Mouse (Mus musculus) G1E (cell line): ENCODE results near the gene Ubxn10. TPM values are rescaled to one million over a fixed set of nuclear protein-coding genes. Genes with fewer than 3 reads are reported as not detected.

Source experiments
- ATAC-seq: 2 replicates; pipeline ENCODE4 v1.8.0; 2016; ENCODE audit warnings: mild to moderate bottlenecking; ENCODE audit not compliant: insufficient number of reproducible peaks, poor library complexity, low FRiP score, severe bottlenecking; ENCODE audit errors: extremely low read depth
- DNase-seq: peaks from one replicate; pipeline ENCODE4 v3.0.0; 2012; ENCODE audit warnings: low spot score
- H3K27me3 ChIP-seq: 2 replicates; pipeline ENCODE4 v1.6.1; 2012; ENCODE audit warnings: mild to moderate bottlenecking, low read length, inconsistent platforms; ENCODE audit not compliant: insufficient read depth
- H3K36me3 ChIP-seq: replicated peaks from 2 replicates; pipeline ENCODE3; 2012; ENCODE audit warnings: mild to moderate bottlenecking, inconsistent platforms
- H3K4me1 ChIP-seq: 2 replicates; pipeline ENCODE4 v1.6.1; 2012; ENCODE audit warnings: low read depth, low read length, inconsistent platforms, mixed read lengths; ENCODE audit not compliant: insufficient read depth
- H3K4me3 ChIP-seq: 2 replicates; pipeline ENCODE4 v1.5.1; 2012; ENCODE audit warnings: low read depth, mild to moderate bottlenecking, inconsistent platforms, low read length, moderate library complexity, mixed read lengths
- H3K9me3 ChIP-seq: replicated peaks from 2 replicates; pipeline ENCODE4 v1.6.1; 2012; ENCODE audit warnings: inconsistent platforms
- CTCF ChIP-seq: IDR thresholded peaks from 2 replicates; pipeline ENCODE4 v1.5.1; 2012; ENCODE audit warnings: low read depth, low read length, inconsistent platforms, mixed read lengths
- GATA1 ChIP-seq: IDR thresholded peaks from 2 replicates; pipeline ENCODE4 v1.6.1; 2012; ENCODE audit warnings: borderline replicate concordance, low read length, inconsistent platforms, mixed read lengths
- GATA2 ChIP-seq: IDR thresholded peaks from 2 replicates; pipeline ENCODE4 v1.6.1; 2012; ENCODE audit warnings: low read depth, low read length, inconsistent platforms, borderline replicate concordance
- POLR2AphosphoS5 ChIP-seq: IDR thresholded peaks from 2 replicates; pipeline ENCODE4 v1.6.1; 2012; ENCODE audit warnings: low read depth, low read length, inconsistent platforms; ENCODE audit not compliant: insufficient replicate concordance
- TAL1 ChIP-seq: conservative IDR thresholded peaks from 2 replicates; pipeline ENCODE4 v1.6.1; 2012; ENCODE audit warnings: low read depth, low read length, inconsistent platforms, mixed read lengths
- polyA plus RNA-seq: library from polyadenylated mRNA; stranded (reverse); fragments of >175 nt; gene quantifications from 2 replicates; pipeline ENCODE4 v1.2.3, GENCODE M21; 2012
- total RNA-seq, 2 experiments: library from RNA; stranded (forward) in 1 of 2; stranded (reverse) in 1 of 2; fragments of 200-1000 nt in 1 of 2; fragments of >200 nt in 1 of 2; fragmentation: Nextera tagmentation in 1 of 2; gene quantifications; 2 replicates each; pipeline ENCODE4 v1.2.3; 2014 to 2017

Ubxn10 gene
- total RNA-seq (2014; fragmentation: Nextera tagmentation) (not detected in 2 replicates), total RNA-seq (2017) (0.33 TPM in 1 of 2 replicates, not detected in the other), polyA plus RNA-seq (not detected in 2 replicates)

GRCm38 (mm10) chr4:138737031-138737430, at the start of gene Ubxn10:
TSS of gene Ubxn10 (minus strand) at chr4:138737167.
- Histone ChIP-seq H3K9me3 (peaks cover 89% of the 10 kb centered on the region), H3K36me3 (no peaks in the 10 kb centered on the region), H3K27me3 (no peaks in the 10 kb centered on the region), H3K4me1 (no peaks in the 10 kb centered on the region), H3K4me3 (no peak within 1 kb of the TSS; the same call in 1 of the 2 replicates)
- no peak for DNase-seq
- ATAC-seq, result no peak
- TF ChIP-seq TAL1 (no peak), POLR2AphosphoS5 (no peak), GATA1 (no peak), CTCF (no peak), GATA2 (no peak)

GRCm38 (mm10) chr4:138786141-138786540, 49.2 kb upstream of the Ubxn10 start:
- Histone ChIP-seq H3K9me3 (peaks cover 20% of the 10 kb centered on the region), H3K4me1 (no peaks in the 10 kb centered on the region), H3K27me3 (no peaks in the 10 kb centered on the region), H3K36me3 (no peaks in the 10 kb centered on the region), H3K4me3 (no peak overlapping the region)
- TF ChIP-seq POLR2AphosphoS5 (no peak), TAL1 (no peak), GATA1 (no peak), CTCF (no peak), GATA2 (no peak)
- ATAC-seq (no peak), DNase-seq (no peak)

- no peaks in the 10 kb centered on the region for H3K27me3 ChIP-seq
- ATAC-seq, result no peak
- H3K4me1 ChIP-seq, result no peaks in the 10 kb centered on the region
- peaks cover 21% of the 10 kb centered on the region for H3K9me3 ChIP-seq
- TF ChIP-seq GATA2 (no peak), CTCF (no peak), POLR2AphosphoS5 (no peak), GATA1 (no peak), TAL1 (no peak)
- H3K36me3 ChIP-seq, result no peaks in the 10 kb centered on the region
- DNase-seq, result no peak
- H3K4me3 ChIP-seq, result no peak overlapping the region
Measured at GRCm38 (mm10) chr4:138785721-138786120, 48.8 kb upstream of the Ubxn10 start.

DNA sequence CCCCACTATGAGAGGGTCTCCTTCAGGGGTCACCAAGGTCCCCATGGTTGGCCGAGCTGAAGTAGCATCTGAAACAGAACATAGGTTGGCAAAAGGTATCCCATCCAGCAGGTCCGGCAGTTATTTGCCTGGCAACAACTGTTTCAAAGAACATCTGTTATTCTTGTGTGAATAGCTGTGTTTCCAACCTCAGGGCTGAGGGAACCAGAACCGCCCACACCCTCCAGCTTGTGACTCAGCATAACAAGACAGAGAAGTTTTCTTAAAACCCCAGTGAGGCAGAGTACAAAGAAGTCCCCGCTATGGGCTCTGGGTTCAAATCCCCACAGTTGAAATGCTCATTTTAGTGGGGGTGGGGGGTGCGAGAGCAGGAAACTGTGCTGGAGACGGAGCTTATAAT, 45.1 kb upstream of the Ubxn10 start:
- TF ChIP-seq POLR2AphosphoS5, result no peak
- TF ChIP-seq CTCF, result no peak
- no peak for TF ChIP-seq GATA2
- no peak for TF ChIP-seq TAL1
- TF ChIP-seq GATA1, result no peak
- no peaks in the 10 kb centered on the region for H3K36me3 ChIP-seq
- ATAC-seq (no peak), DNase-seq (no peak)
- no peaks in the 10 kb centered on the region for H3K27me3 ChIP-seq
- peaks cover 46% of the 10 kb centered on the region for H3K9me3 ChIP-seq
- no peaks in the 10 kb centered on the region for H3K4me1 ChIP-seq
- H3K4me3 ChIP-seq, result no peak overlapping the region

DNA sequence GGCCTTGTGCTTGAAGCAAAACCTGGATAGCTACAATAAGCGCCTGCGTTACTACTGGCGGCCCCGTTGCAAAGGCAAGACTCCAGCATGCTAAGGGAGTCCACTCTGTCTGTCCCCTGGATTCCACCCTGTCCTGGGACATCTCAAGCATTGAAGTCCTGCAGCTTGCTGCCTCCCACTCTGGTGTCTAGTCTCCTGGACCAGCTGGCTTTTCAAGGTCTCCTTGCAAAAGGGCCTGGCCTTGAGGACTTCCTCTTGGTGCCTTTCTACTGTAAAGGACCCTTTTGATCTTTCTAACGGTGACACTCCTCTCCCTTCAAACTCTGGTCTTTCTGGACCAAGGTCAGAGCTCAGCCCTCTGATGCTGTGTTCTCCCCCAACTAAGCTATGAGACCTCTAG, 43.3 kb upstream of the Ubxn10 start:
- Histone ChIP-seq H3K4me1 (no peaks in the 10 kb centered on the region), H3K4me3 (no peak overlapping the region), H3K36me3 (no peaks in the 10 kb centered on the region), H3K9me3 (peaks cover 49% of the 10 kb centered on the region), H3K27me3 (no peaks in the 10 kb centered on the region)
- ATAC-seq (no peak), DNase-seq (no peak)
- no peak for TF ChIP-seq GATA2
- no peak for TF ChIP-seq POLR2AphosphoS5
- no peak for TF ChIP-seq GATA1
- no peak for TF ChIP-seq CTCF
- no peak for TF ChIP-seq TAL1

DNA sequence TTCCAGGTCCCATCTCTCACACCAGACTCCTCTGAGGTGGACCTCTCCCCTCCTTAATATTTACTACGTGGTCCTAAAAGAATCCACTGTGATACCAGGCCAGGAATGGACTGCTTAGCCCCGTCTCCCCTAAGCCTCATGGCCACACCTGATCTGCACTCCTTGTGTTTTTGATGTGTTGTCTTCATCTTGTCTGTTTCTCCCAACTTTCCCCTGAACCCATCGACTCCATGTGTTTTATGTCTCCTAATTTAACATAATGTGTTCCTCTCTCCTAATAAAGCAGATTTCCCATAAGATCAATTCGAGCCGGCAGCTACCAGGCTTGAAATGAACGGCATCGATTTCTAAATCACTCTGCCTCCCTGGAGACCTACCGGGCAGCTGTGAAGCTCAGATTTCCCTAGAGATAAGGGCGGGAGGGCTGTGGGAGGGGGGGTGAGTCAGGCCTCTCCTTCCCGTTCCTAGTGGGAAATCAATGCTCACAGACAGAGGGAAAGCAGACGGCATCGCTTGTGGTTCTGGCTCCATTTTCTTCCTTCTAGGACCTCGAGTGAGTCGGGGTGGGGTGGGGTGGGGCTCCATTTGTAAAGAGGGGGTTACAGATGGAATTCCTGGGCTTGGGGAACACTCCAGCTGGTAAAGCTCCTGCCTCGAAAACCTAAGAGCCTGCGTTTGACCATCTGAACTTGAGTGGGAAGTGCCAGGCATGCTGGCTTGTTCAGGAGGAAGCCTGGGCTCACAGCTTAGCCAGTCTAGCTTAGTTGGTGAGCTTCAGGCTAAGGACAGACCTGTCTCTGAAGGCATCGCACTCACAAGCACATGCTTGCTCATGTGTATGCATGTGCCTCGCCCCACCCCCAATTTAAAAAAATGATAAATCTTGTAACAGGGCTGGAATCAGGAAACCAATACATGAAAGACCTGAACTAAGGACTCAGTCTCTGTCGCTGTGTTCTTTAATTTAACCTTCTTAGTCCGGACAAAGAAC, 40.7 kb upstream of the Ubxn10 start:
- Histone ChIP-seq H3K4me3 (no peak overlapping the region), H3K4me1 (no peaks in the 10 kb centered on the region), H3K36me3 (no peaks in the 10 kb centered on the region), H3K27me3 (no peaks in the 10 kb centered on the region), H3K9me3 (peaks cover 56% of the 10 kb centered on the region)
- no peak for DNase-seq
- no peak for TF ChIP-seq TAL1
- TF ChIP-seq CTCF, result no peak
- TF ChIP-seq GATA1, result no peak
- TF ChIP-seq GATA2, result no peak
- TF ChIP-seq POLR2AphosphoS5, result no peak
- no peak for ATAC-seq
